Mouse (Mus musculus): ENCODE data around the gene Thrap3. TPM values are rescaled to one million over a fixed set of nuclear protein-coding genes. Genes with fewer than 3 reads are reported as not detected.

Gene Thrap3
- polyA plus RNA-seq, 1 experiment from 2014 or later = 143 TPM

GRCm38 (mm10) chr4:126237721-126238242 lies 35.2 kb upstream of the Thrap3 start:
- Histone ChIP-seq H3K4me1 (ENCODE audit: control insufficient read depth, insufficient read depth, low read length) (peaks cover 38% of the 10 kb centered on the region), H3K27ac (ENCODE audit: low read length) (peak overlapping the region; percentile 97), H3K36me3 (ENCODE audit: control insufficient read depth, insufficient read depth) (peaks cover 68% of the 10 kb centered on the region), H3K4me2 (ENCODE audit: low read depth, low read length) (peak overlapping the region; percentile 45), H3K4me3 (ENCODE audit: low read length) (no peak overlapping the region), H3K9ac (ENCODE audit: low read length) (peak overlapping the region; percentile 35), H3K9me3 (replicated peaks; ENCODE audit: control insufficient read depth, low read length) (no peaks in the 10 kb centered on the region), H3K27me3 (ENCODE audit: control insufficient read depth, insufficient read depth, low read length) (no peaks in the 10 kb centered on the region)
- ATAC-seq (replicated peaks; ENCODE audit: extremely low read depth, insufficient read depth, low FRiP score) = peak; percentile 88
- 32% methylated on average over 5 of the region's 5 CpGs for WGBS

- Histone ChIP-seq H3K27ac (ENCODE audit: low read length) (peak overlapping the region; percentile 97), H3K27me3 (ENCODE audit: control insufficient read depth, insufficient read depth, low read length) (no peaks in the 10 kb centered on the region), H3K4me1 (ENCODE audit: control insufficient read depth, insufficient read depth, low read length) (peaks cover 27% of the 10 kb centered on the region), H3K4me3 (ENCODE audit: low read length) (no peak overlapping the region), H3K36me3 (ENCODE audit: control insufficient read depth, insufficient read depth) (peaks cover 76% of the 10 kb centered on the region), H3K4me2 (ENCODE audit: low read depth, low read length) (peak overlapping the region; percentile 45), H3K9me3 (replicated peaks; ENCODE audit: control insufficient read depth, low read length) (no peaks in the 10 kb centered on the region), H3K9ac (ENCODE audit: low read length) (peak overlapping the region; percentile 35)
- ATAC-seq (replicated peaks; ENCODE audit: extremely low read depth, insufficient read depth, low FRiP score) = peak; percentile 12; the same call in 1 of the 2 replicates
- WGBS = 46% methylated on average over 57 of the region's 63 CpGs
Measured at GRCm38 (mm10) chr4:126236467-126237280, 34.1 kb upstream of the Thrap3 start.

- WGBS = 83% methylated on average over 10 of the region's 10 CpGs
- H3K27ac ChIP-seq (ENCODE audit: low read length) = no peak overlapping the region
- no peak for ATAC-seq (replicated peaks; ENCODE audit: extremely low read depth, insufficient read depth, low FRiP score)
Measured at GRCm38 (mm10) chr4:126235191-126235590, 32.6 kb upstream of the Thrap3 start.

GRCm38 (mm10) chr4:126234496-126235175 lies 32.1 kb upstream of the Thrap3 start:
- ATAC-seq (replicated peaks; ENCODE audit: extremely low read depth, insufficient read depth, low FRiP score) = no peak
- Histone ChIP-seq H3K4me2 (ENCODE audit: low read depth, low read length) (no peak overlapping the region), H3K27me3 (ENCODE audit: control insufficient read depth, insufficient read depth, low read length) (no peaks in the 10 kb centered on the region), H3K27ac (ENCODE audit: low read length) (no peak overlapping the region), H3K9me3 (replicated peaks; ENCODE audit: control insufficient read depth, low read length) (no peaks in the 10 kb centered on the region), H3K9ac (ENCODE audit: low read length) (no peak overlapping the region), H3K4me3 (ENCODE audit: low read length) (no peak overlapping the region), H3K4me1 (ENCODE audit: control insufficient read depth, insufficient read depth, low read length) (peaks cover 26% of the 10 kb centered on the region), H3K36me3 (ENCODE audit: control insufficient read depth, insufficient read depth) (peaks cover 69% of the 10 kb centered on the region)
- 78% methylated on average over 18 of the region's 18 CpGs for WGBS

More at GRCm38 (mm10) chr4:126235191-126235590, 32.6 kb upstream of the Thrap3 start:
- H3K4me2 ChIP-seq (ENCODE audit: low read depth, low read length) = no peak overlapping the region
- H3K36me3 ChIP-seq (ENCODE audit: control insufficient read depth, insufficient read depth) = peaks cover 75% of the 10 kb centered on the region
- H3K27me3 ChIP-seq (ENCODE audit: control insufficient read depth, insufficient read depth, low read length) = no peaks in the 10 kb centered on the region
- H3K9me3 ChIP-seq (replicated peaks; ENCODE audit: control insufficient read depth, low read length) = no peaks in the 10 kb centered on the region
- H3K4me1 ChIP-seq (ENCODE audit: control insufficient read depth, insufficient read depth, low read length) = peaks cover 26% of the 10 kb centered on the region
- no peak overlapping the region for H3K9ac ChIP-seq (ENCODE audit: low read length)
- H3K4me3 ChIP-seq (ENCODE audit: low read length) = no peak overlapping the region

GRCm38 (mm10) chr4:126233676-126234308 lies 31.2 kb upstream of the Thrap3 start:
- Histone ChIP-seq H3K27ac (ENCODE audit: low read length) (no peak overlapping the region), H3K9me3 (replicated peaks; ENCODE audit: control insufficient read depth, low read length) (no peaks in the 10 kb centered on the region), H3K36me3 (ENCODE audit: control insufficient read depth, insufficient read depth) (peaks cover 63% of the 10 kb centered on the region), H3K4me3 (ENCODE audit: low read length) (no peak overlapping the region), H3K27me3 (ENCODE audit: control insufficient read depth, insufficient read depth, low read length) (no peaks in the 10 kb centered on the region), H3K9ac (ENCODE audit: low read length) (no peak overlapping the region), H3K4me2 (ENCODE audit: low read depth, low read length) (no peak overlapping the region), H3K4me1 (ENCODE audit: control insufficient read depth, insufficient read depth, low read length) (peaks cover 22% of the 10 kb centered on the region)
- ATAC-seq (replicated peaks; ENCODE audit: extremely low read depth, insufficient read depth, low FRiP score) = no peak
- WGBS = 89% methylated on average over 29 of the region's 29 CpGs

- no peak overlapping the region for H3K9ac ChIP-seq (ENCODE audit: low read length)
- H3K4me2 ChIP-seq (ENCODE audit: low read depth, low read length) = no peak overlapping the region
- 67% methylated on average over 7 of the region's 7 CpGs for WGBS
- H3K9me3 ChIP-seq (replicated peaks; ENCODE audit: control insufficient read depth, low read length) = no peaks in the 10 kb centered on the region
- H3K4me3 ChIP-seq (ENCODE audit: low read length) = no peak overlapping the region
- no peaks in the 10 kb centered on the region for H3K27me3 ChIP-seq (ENCODE audit: control insufficient read depth, insufficient read depth, low read length)
- peaks cover 3% of the 10 kb centered on the region for H3K4me1 ChIP-seq (ENCODE audit: control insufficient read depth, insufficient read depth, low read length)
- H3K27ac ChIP-seq (ENCODE audit: low read length) = no peak overlapping the region
- H3K36me3 ChIP-seq (ENCODE audit: control insufficient read depth, insufficient read depth) = peaks cover 41% of the 10 kb centered on the region
- ATAC-seq (replicated peaks; ENCODE audit: extremely low read depth, insufficient read depth, low FRiP score) = no peak
Measured at GRCm38 (mm10) chr4:126229900-126230299, 27.3 kb upstream of the Thrap3 start.

- H3K9ac ChIP-seq (ENCODE audit: low read length) = no peak overlapping the region
- WGBS = 30% methylated on average over 5 of the region's 5 CpGs
- H3K27ac ChIP-seq (ENCODE audit: low read length) = peak overlapping the region; percentile 75
- H3K4me1 ChIP-seq (ENCODE audit: control insufficient read depth, insufficient read depth, low read length) = peaks cover 3% of the 10 kb centered on the region
- no peaks in the 10 kb centered on the region for H3K9me3 ChIP-seq (replicated peaks; ENCODE audit: control insufficient read depth, low read length)
- peaks cover 27% of the 10 kb centered on the region for H3K36me3 ChIP-seq (ENCODE audit: control insufficient read depth, insufficient read depth)
- ATAC-seq (replicated peaks; ENCODE audit: extremely low read depth, insufficient read depth, low FRiP score) = no peak
- no peaks in the 10 kb centered on the region for H3K27me3 ChIP-seq (ENCODE audit: control insufficient read depth, insufficient read depth, low read length)
- H3K4me2 ChIP-seq (ENCODE audit: low read depth, low read length) = no peak overlapping the region
- H3K4me3 ChIP-seq (ENCODE audit: low read length) = no peak overlapping the region
Measured at GRCm38 (mm10) chr4:126228144-126228543, 25.6 kb upstream of the Thrap3 start.

- H3K4me1 ChIP-seq (ENCODE audit: control insufficient read depth, insufficient read depth, low read length) = peaks cover 3% of the 10 kb centered on the region
- peaks cover 18% of the 10 kb centered on the region for H3K36me3 ChIP-seq (ENCODE audit: control insufficient read depth, insufficient read depth)
- ATAC-seq (replicated peaks; ENCODE audit: extremely low read depth, insufficient read depth, low FRiP score) = peak; percentile 81
- H3K9me3 ChIP-seq (replicated peaks; ENCODE audit: control insufficient read depth, low read length) = no peaks in the 10 kb centered on the region
- peak overlapping the region; percentile 70 for H3K4me2 ChIP-seq (ENCODE audit: low read depth, low read length)
- H3K27me3 ChIP-seq (ENCODE audit: control insufficient read depth, insufficient read depth, low read length) = no peaks in the 10 kb centered on the region
- H3K27ac ChIP-seq (ENCODE audit: low read length) = peak overlapping the region; percentile 75
- H3K4me3 ChIP-seq (ENCODE audit: low read length) = peak overlapping the region; percentile 47
- WGBS = 6% methylated on average over 18 of the region's 18 CpGs
- H3K9ac ChIP-seq (ENCODE audit: low read length) = peak overlapping the region; percentile 62
Measured at GRCm38 (mm10) chr4:126227077-126227761, 24.7 kb upstream of the Thrap3 start.
